Mouse (Mus musculus) retina, embryonic 14.5 days (tissue): Measurements from ENCODE around the gene Gm11009.
"Not testable (repeated sequence)": the region's sequence is repeated elsewhere in the genome, so short reads cannot be mapped to it uniquely, and the experiment has no call there.

Experiments used
- DNase-seq: peaks from one replicate; pipeline ENCODE4 v3.0.0-alpha.2; 2015; ENCODE audit warnings: low spot score

The Gm11009 gene

DNA sequence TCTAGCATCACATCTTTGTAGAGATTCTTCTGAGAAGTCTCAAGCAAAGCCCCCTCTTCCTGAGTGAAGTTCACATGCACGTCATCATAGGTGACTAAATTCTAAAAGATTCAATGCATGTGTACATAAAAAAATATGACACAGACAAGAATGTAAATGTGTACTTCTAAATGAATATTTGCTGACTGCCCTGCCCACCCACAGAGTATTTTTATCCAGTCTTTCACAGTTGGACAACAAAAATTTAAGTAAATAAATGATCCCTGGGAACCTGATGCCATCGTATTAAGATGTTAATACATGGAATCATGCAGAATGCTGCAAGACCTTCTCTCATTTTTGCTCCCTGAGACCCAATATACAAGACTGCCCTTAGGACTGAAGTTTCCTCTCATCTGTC, at the start of gene Gm11009:
Gene Gm11009, minus strand, starts transcription at position 101 of the 400 bp plus-strand sequence.
- not testable (repeated sequence) for DNase-seq
